Mouse (Mus musculus) midbrain, embryonic 10.5 days (tissue): Measurements from ENCODE around the gene Kcnmb2. TPM values are rescaled to one million over a fixed set of nuclear protein-coding genes. Genes with fewer than 3 reads are reported as not detected.

Experiments used
- DNase-seq: peaks from one replicate; pipeline ENCODE4 v3.0.0-alpha.2; 2017; ENCODE audit warnings: low spot score
- H3K27ac ChIP-seq: fragments of 300-500 bp; sonication (generic); replicated peaks from 2 replicates; pipeline ENCODE4 v1.5.1; 2016; ENCODE audit warnings: mild to moderate bottlenecking
- H3K27me3 ChIP-seq: fragments of 300-500 bp; sonication (generic); 2 replicates; pipeline ENCODE4 v1.6.1; 2016; ENCODE audit warnings: low read depth, mild to moderate bottlenecking; ENCODE audit not compliant: poor library complexity, severe bottlenecking
- H3K36me3 ChIP-seq: fragments of 300-500 bp; sonication (generic); 2 replicates; pipeline ENCODE4 v1.6.1; 2016; ENCODE audit warnings: mild to moderate bottlenecking, moderate library complexity
- H3K4me1 ChIP-seq: fragments of 300-500 bp; sonication (generic); 2 replicates; pipeline ENCODE4 v1.6.1; 2016
- H3K4me3 ChIP-seq: fragments of 300-500 bp; sonication (generic); 2 replicates; pipeline ENCODE4 v1.5.1; 2016; ENCODE audit warnings: mild to moderate bottlenecking, moderate library complexity
- H3K9me3 ChIP-seq: fragments of 300-500 bp; sonication (generic); replicated peaks from 2 replicates; pipeline ENCODE4 v1.6.1; 2016; ENCODE audit warnings: mild to moderate bottlenecking
- WGBS: fragments of 180-500 bp; shearing (Covaris S2); methylation state at CpG from one replicate; pipeline ENCODE4 v1.1.7; 2016; 5-methylcytosine and 5-hydroxymethylcytosine counted together
- polyA plus RNA-seq: library from polyadenylated mRNA; unstranded; fragments of >200 nt; fragmentation: Nextera tagmentation; extraction: Ambion mirVana; gene quantifications from 2 replicates; pipeline ENCODE4 v1.2.1, GENCODE M21; 2016

The Kcnmb2 gene
- polyA plus RNA-seq, 1 experiment from 2014 or later: 1.8 TPM

- Histone ChIP-seq H3K36me3 (no peaks in the 10 kb centered on the region), H3K27ac (no peak overlapping the region), H3K9me3 (no peaks in the 10 kb centered on the region), H3K27me3 (no peaks in the 10 kb centered on the region), H3K4me3 (no peak overlapping the region), H3K4me1 (no peaks in the 10 kb centered on the region)
- WGBS: 87% methylated on average over 5 of the region's 5 CpGs
- DNase-seq: no peak
Measured at GRCm38 (mm10) chr3:32119851-32120250, 217.5 kb downstream of the Kcnmb2 start.

DNA sequence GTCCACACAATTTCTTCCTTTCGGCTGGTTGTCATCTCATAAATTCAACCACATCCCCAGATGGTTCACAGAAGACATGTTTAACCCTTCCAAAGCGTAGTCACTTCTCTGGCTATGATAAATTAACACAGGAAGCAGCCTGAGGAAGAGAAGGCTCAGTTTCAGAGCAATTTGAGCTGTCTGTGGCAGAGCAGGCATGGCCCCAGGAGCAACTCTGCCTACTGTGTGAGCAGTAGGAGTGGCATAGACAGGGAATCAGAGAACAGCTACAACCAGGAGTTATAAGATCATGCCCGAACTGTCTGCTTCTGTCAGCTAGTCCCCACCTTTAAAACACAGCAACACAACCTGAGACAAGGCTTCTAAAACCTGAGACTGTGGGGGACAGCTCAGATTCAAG lies 219.4 kb downstream of the Kcnmb2 start:
- Histone ChIP-seq H3K4me3 (no peak overlapping the region), H3K9me3 (no peaks in the 10 kb centered on the region), H3K27me3 (no peaks in the 10 kb centered on the region), H3K4me1 (no peaks in the 10 kb centered on the region), H3K27ac (no peak overlapping the region), H3K36me3 (no peaks in the 10 kb centered on the region)
- DNase-seq: no peak
- 83% methylated on average over 3 of the region's 3 CpGs for WGBS

DNA sequence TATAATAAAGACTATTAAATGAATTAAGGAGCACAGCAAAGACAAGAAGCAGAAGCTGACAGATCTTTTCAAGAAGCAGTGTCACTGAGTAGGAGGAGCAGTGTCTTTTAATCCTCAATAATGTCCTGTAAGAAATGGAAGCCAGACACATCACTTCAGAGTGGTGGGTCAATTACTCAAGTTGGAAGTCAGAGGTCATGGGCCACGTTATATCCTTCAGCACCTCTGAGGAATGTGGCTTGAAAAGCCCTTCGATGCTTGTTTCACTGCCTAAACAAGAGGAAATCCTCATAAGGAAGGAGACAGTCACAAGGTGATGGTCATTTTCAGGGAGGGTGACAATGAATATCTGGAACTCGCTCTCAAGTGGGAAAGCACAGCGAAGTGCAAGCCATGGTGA lies 223.1 kb downstream of the Kcnmb2 start:
- 70% methylated on average over 4 of the region's 4 CpGs for WGBS
- H3K4me3 ChIP-seq: no peak overlapping the region

DNA sequence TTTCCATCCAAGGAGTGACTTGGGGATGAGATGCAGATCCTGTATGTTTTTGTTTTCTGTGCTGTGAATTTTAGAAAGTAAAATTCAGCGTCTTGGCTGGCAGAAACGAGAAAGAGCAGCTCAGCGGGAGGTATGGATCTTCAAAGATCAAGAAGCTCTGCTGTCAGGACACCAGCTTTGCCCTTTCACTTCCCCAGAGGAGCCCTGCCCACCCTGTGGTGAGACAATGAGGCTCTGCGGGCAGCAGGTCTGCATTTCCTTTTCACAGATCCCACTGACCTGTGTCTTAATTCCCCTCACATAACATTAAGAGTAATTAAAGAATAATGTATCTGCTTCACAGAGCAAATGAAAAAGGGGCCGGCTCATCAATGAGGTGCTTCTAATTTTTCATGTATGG lies 226.1 kb downstream of the Kcnmb2 start:
- DNase-seq: peak; percentile 19
- H3K36me3 ChIP-seq: no peaks in the 10 kb centered on the region
- H3K27ac ChIP-seq: no peak overlapping the region; the same call in 1 of the 2 replicates
- H3K9me3 ChIP-seq: no peaks in the 10 kb centered on the region
- H3K27me3 ChIP-seq: no peaks in the 10 kb centered on the region
- peaks cover 17% of the 10 kb centered on the region for H3K4me1 ChIP-seq
- WGBS: 1% methylated on average over 5 of the region's 5 CpGs
- no peak overlapping the region for H3K4me3 ChIP-seq

More for the DNA sequence above, 223.1 kb downstream of the Kcnmb2 start:
- no peaks in the 10 kb centered on the region for H3K36me3 ChIP-seq
- DNase-seq: no peak
- no peak overlapping the region for H3K27ac ChIP-seq
- no peaks in the 10 kb centered on the region for H3K27me3 ChIP-seq
- no peaks in the 10 kb centered on the region for H3K9me3 ChIP-seq
- peaks cover 17% of the 10 kb centered on the region for H3K4me1 ChIP-seq

DNA sequence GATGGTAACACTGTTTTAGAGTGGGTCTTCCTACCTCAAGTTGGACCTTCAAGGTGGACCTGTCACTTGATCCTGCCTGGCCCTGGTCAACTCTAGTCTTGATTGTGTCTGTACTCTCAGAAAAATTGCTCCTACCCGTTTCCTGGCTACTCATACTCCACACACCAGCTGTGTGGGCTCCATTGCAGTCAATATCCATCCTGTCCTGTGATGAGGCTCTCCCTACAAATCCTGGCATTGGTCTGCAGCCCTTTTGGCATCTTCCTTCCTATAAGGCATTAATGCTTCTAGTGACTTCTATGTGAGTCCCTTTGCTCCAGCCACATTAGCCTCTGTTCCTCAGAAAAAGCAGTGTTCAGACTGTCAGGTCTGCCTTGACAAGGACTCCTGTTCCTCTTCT lies 228.4 kb downstream of the Kcnmb2 start:
- Histone ChIP-seq H3K27me3 (no peaks in the 10 kb centered on the region), H3K27ac (no peak overlapping the region), H3K4me1 (peaks cover 17% of the 10 kb centered on the region), H3K36me3 (no peaks in the 10 kb centered on the region), H3K4me3 (no peak overlapping the region), H3K9me3 (no peaks in the 10 kb centered on the region)
- WGBS: 74% methylated on average over 1 of the region's 1 CpGs
- no peak for DNase-seq

DNA sequence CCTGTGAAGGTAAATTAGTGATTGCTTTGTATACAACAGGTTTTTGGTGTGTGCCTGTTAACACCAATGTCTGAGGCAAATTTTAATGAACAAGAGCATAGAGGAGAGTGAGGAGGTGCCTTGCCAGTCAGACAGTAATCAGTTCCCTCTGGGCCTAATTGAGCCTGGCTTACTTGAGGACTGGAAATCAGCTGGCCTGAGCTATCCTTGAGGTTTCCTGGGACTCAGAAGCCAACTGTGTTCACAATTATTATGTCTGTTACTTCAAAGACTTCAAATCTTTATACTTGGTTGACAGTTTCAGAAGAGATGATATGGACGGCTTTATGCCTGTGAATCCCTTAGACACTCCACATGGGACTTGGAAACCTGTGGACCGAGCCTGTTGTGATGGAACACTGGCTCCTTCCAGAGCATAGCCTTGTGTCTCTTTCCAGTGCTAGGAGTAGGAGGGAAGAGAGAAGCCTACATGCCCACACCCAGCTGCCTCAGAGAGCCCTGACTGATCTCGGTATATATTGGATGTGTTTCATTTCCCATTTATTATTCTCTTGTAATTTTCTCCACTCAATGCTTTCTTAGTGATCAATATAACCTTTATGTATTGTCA lies 230.2 kb downstream of the Kcnmb2 start:
- Histone ChIP-seq H3K27ac (no peak overlapping the region), H3K4me1 (peaks cover 17% of the 10 kb centered on the region), H3K36me3 (no peaks in the 10 kb centered on the region), H3K4me3 (no peak overlapping the region), H3K9me3 (no peaks in the 10 kb centered on the region), H3K27me3 (no peaks in the 10 kb centered on the region)
- no peak for DNase-seq
- WGBS: 92% methylated on average over 3 of the region's 3 CpGs

- Histone ChIP-seq H3K36me3 (no peaks in the 10 kb centered on the region), H3K9me3 (no peaks in the 10 kb centered on the region), H3K27me3 (no peaks in the 10 kb centered on the region), H3K4me1 (peaks cover 3% of the 10 kb centered on the region; the same call in 1 of the 2 replicates), H3K27ac (no peak overlapping the region), H3K4me3 (no peak overlapping the region)
- 94% methylated on average over 5 of the region's 5 CpGs for WGBS
- no peak for DNase-seq
Measured at GRCm38 (mm10) chr3:32144194-32144593, 241.9 kb downstream of the Kcnmb2 start.

- no peak overlapping the region for H3K27ac ChIP-seq
- H3K9me3 ChIP-seq: no peaks in the 10 kb centered on the region
- no peaks in the 10 kb centered on the region for H3K36me3 ChIP-seq
- peaks cover 3% of the 10 kb centered on the region; the same call in 1 of the 2 replicates for H3K4me1 ChIP-seq
- WGBS: 78% methylated on average over 3 of the region's 3 CpGs
- H3K27me3 ChIP-seq: no peaks in the 10 kb centered on the region
- H3K4me3 ChIP-seq: no peak overlapping the region
- no peak for DNase-seq
Measured at GRCm38 (mm10) chr3:32144655-32145054, 242.3 kb downstream of the Kcnmb2 start.

- no peak for DNase-seq
- H3K4me3 ChIP-seq: no peak overlapping the region
- H3K9me3 ChIP-seq: no peaks in the 10 kb centered on the region
- H3K36me3 ChIP-seq: no peaks in the 10 kb centered on the region
- 91% methylated on average over 4 of the region's 4 CpGs for WGBS
- no peaks in the 10 kb centered on the region for H3K27me3 ChIP-seq
- H3K4me1 ChIP-seq: peaks cover 3% of the 10 kb centered on the region; the same call in 1 of the 2 replicates
- H3K27ac ChIP-seq: no peak overlapping the region
Measured at GRCm38 (mm10) chr3:32147739-32148138, 245.4 kb downstream of the Kcnmb2 start.

- no peaks in the 10 kb centered on the region for H3K27me3 ChIP-seq
- WGBS: 82% methylated on average over 14 of the region's 14 CpGs
- H3K27ac ChIP-seq: no peak overlapping the region
- DNase-seq: no peak
- no peak overlapping the region for H3K4me3 ChIP-seq
- H3K4me1 ChIP-seq: no peaks in the 10 kb centered on the region
- no peaks in the 10 kb centered on the region for H3K36me3 ChIP-seq
- H3K9me3 ChIP-seq: no peaks in the 10 kb centered on the region
Measured at GRCm38 (mm10) chr3:32149851-32150570, 247.7 kb downstream of the Kcnmb2 start.

DNA sequence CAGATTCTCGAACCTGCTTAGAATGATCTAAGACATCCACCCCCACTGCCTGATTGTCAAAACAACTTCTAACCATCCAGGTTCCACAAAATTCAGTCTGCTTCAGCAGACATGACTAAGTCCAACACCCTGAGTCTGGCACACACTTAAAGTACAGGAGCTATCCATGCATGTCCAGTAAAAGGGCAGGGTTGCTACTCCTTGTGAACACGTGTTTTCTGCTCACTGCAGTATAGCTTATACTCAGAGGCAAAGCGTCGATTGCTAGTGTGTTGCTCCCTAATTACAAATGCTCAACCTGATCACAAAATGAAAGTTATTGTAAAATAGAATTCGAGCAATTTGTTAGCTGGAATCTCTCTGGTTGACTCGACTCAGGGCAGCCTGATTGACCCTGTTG lies 278.2 kb downstream of the Kcnmb2 start:
- Histone ChIP-seq H3K27ac (no peak overlapping the region), H3K4me1 (0 out of 2 replicates have a peak, but pooled peaks cover 3% of the 10 kb centered on the region), H3K9me3 (no peaks in the 10 kb centered on the region), H3K36me3 (no peaks in the 10 kb centered on the region), H3K27me3 (no peaks in the 10 kb centered on the region), H3K4me3 (no peak overlapping the region)
- no peak for DNase-seq
- WGBS: 84% methylated on average over 6 of the region's 6 CpGs

DNA sequence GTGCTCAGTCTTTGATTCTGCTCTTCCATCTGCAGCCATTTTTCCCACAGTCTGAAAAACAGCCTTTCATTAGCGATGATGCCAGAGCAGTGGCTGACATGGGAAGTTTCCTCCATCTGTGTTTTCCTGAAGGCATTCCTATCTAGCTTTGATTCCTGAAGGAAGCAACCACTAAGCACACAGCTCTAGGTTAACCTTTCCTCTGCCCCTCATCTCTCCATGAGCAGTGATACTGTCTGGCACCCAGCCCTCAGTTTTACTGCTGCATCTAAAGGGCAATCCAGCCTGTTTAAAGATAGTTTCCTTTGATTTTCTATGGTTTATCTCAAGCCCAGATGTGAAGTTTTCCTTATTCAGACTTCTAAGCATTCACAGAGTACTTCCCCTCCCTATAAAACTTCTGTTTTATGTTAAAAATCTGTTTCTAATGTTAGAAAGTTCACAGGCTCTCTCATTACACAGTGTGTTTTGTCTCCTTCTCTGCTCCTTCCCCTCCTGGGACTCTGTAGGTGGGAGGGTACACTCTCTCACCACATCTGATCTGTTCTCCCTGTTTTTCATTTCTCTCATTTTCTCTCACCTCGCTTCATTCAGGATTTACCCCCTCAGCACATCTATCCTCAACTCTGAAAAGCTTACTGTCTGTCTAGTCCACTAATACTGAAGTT lies 283.7 kb downstream of the Kcnmb2 start:
- WGBS: 75% methylated on average over 2 of the region's 2 CpGs
- no peak for DNase-seq

GRCm38 (mm10) chr3:32188521-32188920 lies 286.2 kb downstream of the Kcnmb2 start:
- Histone ChIP-seq H3K36me3 (no peaks in the 10 kb centered on the region), H3K27me3 (no peaks in the 10 kb centered on the region), H3K4me1 (no peaks in the 10 kb centered on the region), H3K4me3 (no peak overlapping the region), H3K9me3 (no peaks in the 10 kb centered on the region), H3K27ac (no peak overlapping the region)
- peak; percentile 69 for DNase-seq
- WGBS: 28% methylated on average over 5 of the region's 5 CpGs

More for the DNA sequence above, 283.7 kb downstream of the Kcnmb2 start:
- Histone ChIP-seq H3K36me3 (no peaks in the 10 kb centered on the region), H3K9me3 (no peaks in the 10 kb centered on the region), H3K27ac (no peak overlapping the region), H3K27me3 (no peaks in the 10 kb centered on the region), H3K4me3 (no peak overlapping the region), H3K4me1 (0 out of 2 replicates have a peak, but pooled peaks cover 3% of the 10 kb centered on the region)
